8 mouse cellular contexts compared by ENCODE assay signal in genomic region chr7:30717006-30717715, GRCm38 (mm10). TPM values are rescaled to one million over a fixed set of nuclear protein-coding genes. Genes with fewer than 3 reads are reported as not detected.
DNase-seq lines count a peak whose midpoint lies in the region; ATAC-seq and TF ChIP-seq lines count a peak whose summit lies in the region.

No protein-coding gene starts in this region.

- WGBS in bone marrow, adult 2 months, result 5% methylated on average over 43 of the region's 43 CpGs
- WGBS in forebrain, embryonic 15.5 days, result 1% methylated on average over 43 of the region's 43 CpGs
- WGBS in hindbrain, embryonic 11.5 days, result 3% methylated on average over 43 of the region's 43 CpGs
- 3% methylated on average over 43 of the region's 43 CpGs for WGBS in lung, postnatal 0 days

- H3K27ac ChIP-seq in bone marrow, adult 2 months (ENCODE audit: control insufficient read depth, insufficient read depth, low read depth, low read length, poor library complexity), result no peak overlapping the region; the same call in 1 of the 2 replicates
- H3K27ac ChIP-seq in forebrain, embryonic 15.5 days (replicated peaks), result no peak overlapping the region
- no peak overlapping the region for H3K27ac ChIP-seq in hindbrain, embryonic 11.5 days (ENCODE audit: low read depth, low read length)
- H3K27ac ChIP-seq in lung, postnatal 0 days (ENCODE audit: low read length), result no peak overlapping the region

- peak overlapping the region; percentile 45 for H3K4me2 ChIP-seq in forebrain, embryonic 15.5 days (replicated peaks)
- H3K4me2 ChIP-seq in hindbrain, embryonic 11.5 days (replicated peaks; ENCODE audit: low read depth, low read length), result peak overlapping the region; percentile 53
- H3K4me2 ChIP-seq in lung, postnatal 0 days (replicated peaks; ENCODE audit: low read depth, low read length), result peak overlapping the region; percentile 44

- no peak for TF ChIP-seq CTCF in bone marrow, adult 2 months (IDR thresholded peaks at IDR 0.05; ENCODE audit: control insufficient read depth, insufficient read depth, low read length)
- TF ChIP-seq CTCF in lung, postnatal 0 days (IDR thresholded peaks at IDR 0.05), result no peak

- peaks cover 17% of the 10 kb centered on the region; the same call in 1 of the 2 replicates for H3K27me3 ChIP-seq in forebrain, embryonic 15.5 days
- H3K27me3 ChIP-seq in hindbrain, embryonic 11.5 days (ENCODE audit: control insufficient read depth, insufficient read depth, low read length), result peaks cover 9% of the 10 kb centered on the region
- H3K27me3 ChIP-seq in lung, postnatal 0 days (replicated peaks; ENCODE audit: insufficient read depth, low read length), result no peaks in the 10 kb centered on the region

- no peak for TF ChIP-seq POLR2A in bone marrow, adult 2 months (IDR thresholded peaks at IDR 0.05; ENCODE audit: borderline replicate concordance, control insufficient read depth, low read depth, low read length)

- peak overlapping the region; percentile 19 for H3K4me3 ChIP-seq in bone marrow, adult 2 months (replicated peaks; ENCODE audit: control insufficient read depth, low read depth, low read length)
- H3K4me3 ChIP-seq in forebrain, embryonic 15.5 days, result peak overlapping the region; percentile 34
- H3K4me3 ChIP-seq in hindbrain, embryonic 11.5 days (ENCODE audit: low read depth, low read length), result peak overlapping the region; percentile 28
- H3K4me3 ChIP-seq in lung, postnatal 0 days (ENCODE audit: low read depth, low read length), result 0 out of 2 replicates have a peak overlapping the region, but pooled peaks have one; percentile 3

- H3K9me3 ChIP-seq in forebrain, embryonic 15.5 days, result no peaks in the 10 kb centered on the region
- H3K9me3 ChIP-seq in hindbrain, embryonic 11.5 days (ENCODE audit: control insufficient read depth, low read length), result no peaks in the 10 kb centered on the region
- H3K9me3 ChIP-seq in lung, postnatal 0 days (ENCODE audit: low read length), result no peaks in the 10 kb centered on the region

- peak overlapping the region; percentile 29; the same call in 1 of the 2 replicates for H3K9ac ChIP-seq in forebrain, embryonic 15.5 days (replicated peaks)
- H3K9ac ChIP-seq in hindbrain, embryonic 11.5 days (ENCODE audit: low read depth, low read length), result 0 out of 2 replicates have a peak overlapping the region, but pooled peaks have one; percentile 19
- H3K9ac ChIP-seq in lung, postnatal 0 days (replicated peaks; ENCODE audit: low read depth), result no peak overlapping the region

- H3K4me1 ChIP-seq in bone marrow, adult 2 months (ENCODE audit: control insufficient read depth, insufficient read depth, low read length), result peaks cover 3% of the 10 kb centered on the region; the same call in 1 of the 2 replicates
- peaks cover 11% of the 10 kb centered on the region for H3K4me1 ChIP-seq in forebrain, embryonic 15.5 days
- H3K4me1 ChIP-seq in hindbrain, embryonic 11.5 days (replicated peaks; ENCODE audit: control insufficient read depth, insufficient read depth, low read length), result peaks cover 4% of the 10 kb centered on the region; the same call in 1 of the 2 replicates
- no peaks in the 10 kb centered on the region for H3K4me1 ChIP-seq in lung, postnatal 0 days (ENCODE audit: insufficient read depth, low read depth, low read length)

- TF ChIP-seq EP300 in lung, postnatal 0 days (IDR thresholded peaks at IDR 0.05), result no peak

- peak; percentile 93 for ATAC-seq in forebrain, embryonic 15.5 days (replicated peaks)
- ATAC-seq in hindbrain, embryonic 11.5 days (ENCODE audit: low FRiP score), result peak; percentile 94
- peak; percentile 92 for ATAC-seq in lung, postnatal 0 days

- no peaks in the 10 kb centered on the region for H3K36me3 ChIP-seq in forebrain, embryonic 15.5 days
- H3K36me3 ChIP-seq in hindbrain, embryonic 11.5 days (ENCODE audit: control insufficient read depth, insufficient read depth, low read length), result no peaks in the 10 kb centered on the region
- H3K36me3 ChIP-seq in lung, postnatal 0 days (ENCODE audit: insufficient read depth, low read length), result no peaks in the 10 kb centered on the region

- peak; percentile 33 to 61 for DNase-seq in CD8-positive naive resting alpha-beta T cell, adult 2 months (ENCODE audit: low read depth in 2 of 2, low spot score in 2 of 2)
- peak; percentile 89 for DNase-seq in hindbrain, embryonic 11.5 days (ENCODE audit: low spot score)
- DNase-seq in layer of hippocampus, postnatal 10 days (ENCODE audit: low spot score in 2 of 2), result peak; percentile 63 to 70
- DNase-seq in lung, postnatal 0 days (ENCODE audit: low spot score), result peak; percentile 78
- DNase-seq in ovary, postnatal 36 days (ENCODE audit: low spot score), result peak; percentile 78
- peak; percentile 70 for DNase-seq in thymus, postnatal 14 days

RNA-seq across cellular contexts. Expression of gene Atp4a, which starts 5.2 kb away (rescaled TPM):
- polyA plus RNA-seq in bone marrow, adult 2 months (2011; ENCODE audit: insufficient read depth, insufficient read length, low replicate concordance, missing spikeins), result 0.95 TPM in 1 of 2 replicates, not detected in the other
- 1.1 and 1.9 TPM in 2 replicates for polyA plus RNA-seq in forebrain, embryonic 15.5 days (2015; fragmentation: Nextera tagmentation; extraction: Ambion mirVana)
- 0.65 and 1.4 TPM in 2 replicates for polyA plus RNA-seq in hindbrain, embryonic 11.5 days (2014; fragmentation: Nextera tagmentation; extraction: Ambion mirVana)
- total RNA-seq in layer of hippocampus, postnatal 10 days (2021), result 1 to 10 TPM; 3.1 to 3.8 TPM
- polyA plus RNA-seq in lung, postnatal 0 days (2015; fragmentation: Nextera tagmentation; extraction: Ambion mirVana), result 0.14 TPM in 1 of 2 replicates, not detected in the other

RNA-seq across cellular contexts. Expression of gene Tmem147, which starts 12.2 kb away (rescaled TPM):
- polyA plus RNA-seq in bone marrow, adult 2 months (2011; ENCODE audit: insufficient read depth, insufficient read length, low replicate concordance, missing spikeins), result 49.6 and 95.6 TPM in 2 replicates
- polyA plus RNA-seq in forebrain, embryonic 15.5 days (2015; fragmentation: Nextera tagmentation; extraction: Ambion mirVana), result 197 and 199 TPM in 2 replicates
- 143 and 160 TPM in 2 replicates for polyA plus RNA-seq in hindbrain, embryonic 11.5 days (2014; fragmentation: Nextera tagmentation; extraction: Ambion mirVana)
- 100 to 1,000 TPM; 117 to 141 TPM for total RNA-seq in layer of hippocampus, postnatal 10 days (2021)
- 179 and 193 TPM in 2 replicates for polyA plus RNA-seq in lung, postnatal 0 days (2015; fragmentation: Nextera tagmentation; extraction: Ambion mirVana)

RNA-seq across cellular contexts. Expression of gene 2200002J24Rik, which starts 18.4 kb away (rescaled TPM):
- polyA plus RNA-seq in bone marrow, adult 2 months (2011; ENCODE audit: insufficient read depth, insufficient read length, low replicate concordance, missing spikeins), result not detected in 2 replicates
- not detected in 2 replicates for polyA plus RNA-seq in forebrain, embryonic 15.5 days (2015; fragmentation: Nextera tagmentation; extraction: Ambion mirVana)
- polyA plus RNA-seq in hindbrain, embryonic 11.5 days (2014; fragmentation: Nextera tagmentation; extraction: Ambion mirVana), result not detected in 2 replicates
- total RNA-seq in layer of hippocampus, postnatal 10 days (2021), result not detected
- 0.69 and 1.2 TPM in 2 replicates for polyA plus RNA-seq in lung, postnatal 0 days (2015; fragmentation: Nextera tagmentation; extraction: Ambion mirVana)

RNA-seq across cellular contexts. Expression of gene Gapdhs, which starts 26.3 kb away (rescaled TPM):
- not detected in 2 replicates for polyA plus RNA-seq in bone marrow, adult 2 months (2011; ENCODE audit: insufficient read depth, insufficient read length, low replicate concordance, missing spikeins)
- polyA plus RNA-seq in forebrain, embryonic 15.5 days (2015; fragmentation: Nextera tagmentation; extraction: Ambion mirVana), result 1.1 TPM in 2 replicates
- 0.60 and 0.75 TPM in 2 replicates for polyA plus RNA-seq in hindbrain, embryonic 11.5 days (2014; fragmentation: Nextera tagmentation; extraction: Ambion mirVana)
- total RNA-seq in layer of hippocampus, postnatal 10 days (2021), result not detected
- 0.18 and 0.21 TPM in 2 replicates for polyA plus RNA-seq in lung, postnatal 0 days (2015; fragmentation: Nextera tagmentation; extraction: Ambion mirVana)

RNA-seq across cellular contexts. Expression of gene Sbsn, which starts 34.1 kb away (rescaled TPM):
- polyA plus RNA-seq in bone marrow, adult 2 months (2011; ENCODE audit: insufficient read depth, insufficient read length, low replicate concordance, missing spikeins), result 3.5 and 6.4 TPM in 2 replicates
- 1.6 and 2.0 TPM in 2 replicates for polyA plus RNA-seq in forebrain, embryonic 15.5 days (2015; fragmentation: Nextera tagmentation; extraction: Ambion mirVana)
- 0.39 and 0.42 TPM in 2 replicates for polyA plus RNA-seq in hindbrain, embryonic 11.5 days (2014; fragmentation: Nextera tagmentation; extraction: Ambion mirVana)
- total RNA-seq in layer of hippocampus, postnatal 10 days (2021), result 10 to 100 TPM in 1 of 2 experiments, 1 to 10 TPM in 1; 7.7 to 10.4 TPM
- 6.7 and 7.3 TPM in 2 replicates for polyA plus RNA-seq in lung, postnatal 0 days (2015; fragmentation: Nextera tagmentation; extraction: Ambion mirVana)
